Mouse (Mus musculus): ENCODE results near the gene Sbds. TPM values are rescaled to one million over a fixed set of nuclear protein-coding genes. Genes with fewer than 3 reads are reported as not detected.

The Sbds gene
- polyA plus RNA-seq, 1 experiment, result 47.2 TPM

GRCm38 (mm10) chr5:130204560-130204959, 50.8 kb downstream of the Sbds start:
- H3K27me3 ChIP-seq (ENCODE audit: control insufficient read depth, insufficient read depth, insufficient read length), result no peaks in the 10 kb centered on the region
- H3K4me3 ChIP-seq, result no peak overlapping the region
- TF ChIP-seq TCF12 (IDR thresholded peaks at IDR 0.05; ENCODE audit: insufficient read depth, poor library complexity, severe bottlenecking) (no peak), SRF (IDR thresholded peaks at IDR 0.05; ENCODE audit: control insufficient read depth, insufficient read length, low read depth) (no peak), MAX (IDR thresholded peaks at IDR 0.05; ENCODE audit: low read depth) (no peak), POLR2A (IDR thresholded peaks at IDR 0.05; ENCODE audit: insufficient read length, low read depth) (no peak), TCF3 (IDR thresholded peaks at IDR 0.05; ENCODE audit: insufficient read length, low read depth) (no peak)
- no peak overlapping the region for H3K4me2 ChIP-seq (ENCODE audit: low read depth)
- no peaks in the 10 kb centered on the region for H3K79me2 ChIP-seq (ENCODE audit: control insufficient read depth, insufficient read depth)
- H3K36me3 ChIP-seq (ENCODE audit: control insufficient read depth, insufficient read depth), result peaks cover 36% of the 10 kb centered on the region
- no peak overlapping the region for H3ac ChIP-seq (ENCODE audit: control insufficient read depth, insufficient read length)

- no peaks in the 10 kb centered on the region for H3K79me2 ChIP-seq (ENCODE audit: control insufficient read depth, insufficient read depth)
- no peak overlapping the region for H3ac ChIP-seq (ENCODE audit: control insufficient read depth, insufficient read length)
- no peak overlapping the region for H3K4me2 ChIP-seq (ENCODE audit: low read depth)
- H3K27me3 ChIP-seq (ENCODE audit: control insufficient read depth, insufficient read depth, insufficient read length), result no peaks in the 10 kb centered on the region
- TF ChIP-seq MAX (IDR thresholded peaks at IDR 0.05; ENCODE audit: low read depth) (no peak), SRF (IDR thresholded peaks at IDR 0.05; ENCODE audit: control insufficient read depth, insufficient read length, low read depth) (no peak), E2F4 (IDR thresholded peaks at IDR 0.05; ENCODE audit: insufficient read depth) (no peak), CEBPB (IDR thresholded peaks at IDR 0.05; ENCODE audit: insufficient read depth, poor library complexity, severe bottlenecking) (no peak), TCF3 (IDR thresholded peaks at IDR 0.05; ENCODE audit: insufficient read length, low read depth) (no peak), POLR2AphosphoS2 (IDR thresholded peaks at IDR 0.05; ENCODE audit: insufficient read length, low read depth) (no peak), POLR2A (IDR thresholded peaks at IDR 0.05; ENCODE audit: insufficient read length, low read depth) (no peak), USF1 (IDR thresholded peaks at IDR 0.05; ENCODE audit: low read depth) (no peak), REST (IDR thresholded peaks at IDR 0.05; ENCODE audit: insufficient read depth, insufficient read length) (no peak), MYOG (IDR thresholded peaks at IDR 0.05; ENCODE audit: control insufficient read depth in 1 of 3, insufficient read depth in 1 of 3, insufficient read length in 2 of 3, low read depth in 2 of 3) (no peak), TCF12 (IDR thresholded peaks at IDR 0.05; ENCODE audit: insufficient read depth, poor library complexity, severe bottlenecking) (no peak), MYOD1 (IDR thresholded peaks at IDR 0.05; ENCODE audit: control insufficient read depth in 1 of 3, insufficient read length in 2 of 3, low read depth in 2 of 3) (no peak)
- H3K4me3 ChIP-seq, result no peak overlapping the region
- H3K36me3 ChIP-seq (ENCODE audit: control insufficient read depth, insufficient read depth), result peaks cover 35% of the 10 kb centered on the region
Observed at GRCm38 (mm10) chr5:130203948-130204347, 51.4 kb downstream of the Sbds start.

- H3K36me3 ChIP-seq (ENCODE audit: control insufficient read depth, insufficient read depth), result peaks cover 30% of the 10 kb centered on the region
- H3K4me2 ChIP-seq (ENCODE audit: low read depth), result no peak overlapping the region
- H3K79me2 ChIP-seq (ENCODE audit: control insufficient read depth, insufficient read depth), result no peaks in the 10 kb centered on the region
- no peak for TF ChIP-seq MYOG (IDR thresholded peaks at IDR 0.05; ENCODE audit: control insufficient read depth in 1 of 3, insufficient read depth in 1 of 3, insufficient read length in 2 of 3, low read depth in 2 of 3)
- TF ChIP-seq REST (IDR thresholded peaks at IDR 0.05; ENCODE audit: insufficient read depth, insufficient read length), result no peak
- no peak for TF ChIP-seq E2F4 (IDR thresholded peaks at IDR 0.05; ENCODE audit: insufficient read depth)
- TF ChIP-seq CEBPB (IDR thresholded peaks at IDR 0.05; ENCODE audit: insufficient read depth, poor library complexity, severe bottlenecking), result no peak
- TF ChIP-seq SRF (IDR thresholded peaks at IDR 0.05; ENCODE audit: control insufficient read depth, insufficient read length, low read depth), result no peak
- no peak for TF ChIP-seq POLR2AphosphoS2 (IDR thresholded peaks at IDR 0.05; ENCODE audit: insufficient read length, low read depth)
- TF ChIP-seq MYOD1 (IDR thresholded peaks at IDR 0.05; ENCODE audit: control insufficient read depth in 1 of 3, insufficient read length in 2 of 3, low read depth in 2 of 3), result no peak
- no peak for TF ChIP-seq POLR2A (IDR thresholded peaks at IDR 0.05; ENCODE audit: insufficient read length, low read depth)
- no peaks in the 10 kb centered on the region for H3K27me3 ChIP-seq (ENCODE audit: control insufficient read depth, insufficient read depth, insufficient read length)
- no peak overlapping the region for H3K4me3 ChIP-seq
- H3ac ChIP-seq (ENCODE audit: control insufficient read depth, insufficient read length), result no peak overlapping the region
Observed at GRCm38 (mm10) chr5:130200233-130201029, 54.9 kb downstream of the Sbds start.

GRCm38 (mm10) chr5:130197981-130198380, 57.3 kb downstream of the Sbds start:
- peaks cover 26% of the 10 kb centered on the region for H3K36me3 ChIP-seq (ENCODE audit: control insufficient read depth, insufficient read depth)
- TF ChIP-seq CEBPB (IDR thresholded peaks at IDR 0.05; ENCODE audit: insufficient read depth, poor library complexity, severe bottlenecking) (no peak), SRF (IDR thresholded peaks at IDR 0.05; ENCODE audit: control insufficient read depth, insufficient read length, low read depth) (no peak), POLR2AphosphoS2 (IDR thresholded peaks at IDR 0.05; ENCODE audit: insufficient read length, low read depth) (no peak), TCF12 (IDR thresholded peaks at IDR 0.05; ENCODE audit: insufficient read depth, poor library complexity, severe bottlenecking) (no peak), MYOD1 (IDR thresholded peaks at IDR 0.05; ENCODE audit: control insufficient read depth in 1 of 3, insufficient read length in 2 of 3, low read depth in 2 of 3) (no peak)
- H3K79me2 ChIP-seq (ENCODE audit: control insufficient read depth, insufficient read depth), result no peaks in the 10 kb centered on the region
- no peak overlapping the region for H3K4me2 ChIP-seq (ENCODE audit: low read depth)
- H3K27me3 ChIP-seq (ENCODE audit: control insufficient read depth, insufficient read depth, insufficient read length), result no peaks in the 10 kb centered on the region
- no peak overlapping the region for H3ac ChIP-seq (ENCODE audit: control insufficient read depth, insufficient read length)
- no peak overlapping the region for H3K4me3 ChIP-seq

GRCm38 (mm10) chr5:130197454-130197853, 57.9 kb downstream of the Sbds start:
- no peaks in the 10 kb centered on the region for H3K79me2 ChIP-seq (ENCODE audit: control insufficient read depth, insufficient read depth)
- H3K4me3 ChIP-seq, result no peak overlapping the region
- TF ChIP-seq MAX (IDR thresholded peaks at IDR 0.05; ENCODE audit: low read depth) (no peak), SRF (IDR thresholded peaks at IDR 0.05; ENCODE audit: control insufficient read depth, insufficient read length, low read depth) (no peak)
- peak overlapping the region; percentile 35 for H3K4me2 ChIP-seq (ENCODE audit: low read depth)
- no peak overlapping the region for H3ac ChIP-seq (ENCODE audit: control insufficient read depth, insufficient read length)
- no peaks in the 10 kb centered on the region for H3K27me3 ChIP-seq (ENCODE audit: control insufficient read depth, insufficient read depth, insufficient read length)
- H3K36me3 ChIP-seq (ENCODE audit: control insufficient read depth, insufficient read depth), result peaks cover 26% of the 10 kb centered on the region

Measured in myocyte (in vitro differentiated cells).